Mouse (Mus musculus) cerebellum, adult 18-20 months (tissue): Measurements from ENCODE around the gene Shisa5.

ENCODE experiments used
- DNase-seq, 2 experiments: peaks; one replicate each; pipeline ENCODE4 v3.0.0; 2021

Gene Shisa5

GRCm38 (mm10) chr9:109093786-109094552, 55.6 kb downstream of the Shisa5 start:
- DNase-seq: no peak

- DNase-seq: peak in 1 of 2 experiments; percentile 36
Measured at GRCm38 (mm10) chr9:109094553-109095136, 56.3 kb downstream of the Shisa5 start.

- peak; percentile 57 to 62 for DNase-seq
Measured at GRCm38 (mm10) chr9:109095137-109095982, 57.0 kb downstream of the Shisa5 start, which contains the start of gene Plxnb1. TSS of gene Plxnb1 (plus strand) at chr9:109095389.

DNA sequence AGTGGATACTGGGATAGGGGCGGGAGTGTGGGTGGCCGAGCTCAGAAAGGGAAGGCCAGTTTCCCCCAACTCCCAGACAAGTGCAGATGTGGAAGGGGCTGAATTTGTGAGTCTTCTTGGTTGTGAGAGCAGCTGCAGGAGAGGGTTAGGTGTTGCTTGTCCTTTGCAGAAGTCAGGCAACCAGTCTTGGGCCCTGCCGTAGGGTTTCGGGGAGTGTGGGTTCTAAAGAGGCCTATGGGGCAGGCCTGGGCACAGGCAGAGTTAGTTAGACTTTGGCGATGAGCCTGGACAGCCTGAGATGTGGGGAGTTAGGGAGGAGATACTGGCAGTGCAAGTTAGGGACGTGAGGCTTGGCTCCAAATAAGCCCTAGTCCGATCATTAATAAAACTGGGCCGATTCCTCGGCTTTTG, 57.9 kb downstream of the Shisa5 start:
- DNase-seq: peak in 1 of 2 experiments; percentile 23

DNA sequence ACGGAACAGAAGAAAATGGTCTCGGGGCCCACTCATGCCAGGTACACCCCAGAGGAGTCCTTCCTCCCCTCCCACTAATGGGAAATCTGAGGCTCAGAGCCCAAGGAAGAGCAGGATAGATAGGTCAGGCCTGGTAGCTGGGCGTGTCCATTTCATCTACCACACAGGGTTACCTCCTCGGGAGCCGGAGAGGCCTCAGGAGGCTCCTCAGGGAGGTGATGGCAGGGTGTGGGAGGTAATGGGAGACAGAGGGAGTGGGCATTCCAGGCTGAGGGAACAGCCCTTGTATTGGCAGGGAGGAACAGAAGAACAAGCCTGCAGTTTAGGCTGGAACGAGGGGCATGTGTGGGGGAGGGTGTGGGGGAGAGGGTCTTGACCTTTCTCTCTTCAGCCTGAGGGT, 58.5 kb downstream of the Shisa5 start:
- no peak for DNase-seq

- DNase-seq: no peak
Measured at GRCm38 (mm10) chr9:109097291-109097690, 58.9 kb downstream of the Shisa5 start.

GRCm38 (mm10) chr9:109097831-109098230, 59.5 kb downstream of the Shisa5 start:
- DNase-seq: peak; percentile 36 to 52

GRCm38 (mm10) chr9:109098366-109098765, 60.0 kb downstream of the Shisa5 start:
- no peak for DNase-seq

- peak in 1 of 2 experiments; percentile 23 for DNase-seq
Measured at GRCm38 (mm10) chr9:109098969-109099368, 60.6 kb downstream of the Shisa5 start.

- DNase-seq: no peak
Measured at GRCm38 (mm10) chr9:109100307-109100928, 62.1 kb downstream of the Shisa5 start.

- DNase-seq: no peak
Measured at GRCm38 (mm10) chr9:109101933-109102445, 63.6 kb downstream of the Shisa5 start.

DNA sequence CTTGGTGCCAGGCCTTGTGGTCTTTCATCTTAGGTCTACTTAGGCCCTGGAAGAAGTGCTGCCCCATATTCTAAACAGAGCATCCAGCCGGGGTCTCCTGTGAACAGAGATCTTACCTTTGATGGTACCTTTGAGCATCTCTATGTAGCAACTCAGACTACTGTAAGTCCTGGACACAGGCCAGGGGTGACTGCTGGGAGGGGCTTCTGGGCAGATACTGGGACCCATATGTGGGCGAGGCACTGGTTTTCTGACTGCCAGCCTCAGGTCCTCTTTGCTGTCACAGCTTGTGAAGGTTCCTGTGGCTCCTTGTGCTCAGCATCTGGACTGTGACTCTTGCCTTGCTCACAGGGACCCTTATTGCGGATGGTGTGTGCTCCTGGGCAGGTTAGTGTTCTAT, 64.2 kb downstream of the Shisa5 start:
- no peak for DNase-seq

DNA sequence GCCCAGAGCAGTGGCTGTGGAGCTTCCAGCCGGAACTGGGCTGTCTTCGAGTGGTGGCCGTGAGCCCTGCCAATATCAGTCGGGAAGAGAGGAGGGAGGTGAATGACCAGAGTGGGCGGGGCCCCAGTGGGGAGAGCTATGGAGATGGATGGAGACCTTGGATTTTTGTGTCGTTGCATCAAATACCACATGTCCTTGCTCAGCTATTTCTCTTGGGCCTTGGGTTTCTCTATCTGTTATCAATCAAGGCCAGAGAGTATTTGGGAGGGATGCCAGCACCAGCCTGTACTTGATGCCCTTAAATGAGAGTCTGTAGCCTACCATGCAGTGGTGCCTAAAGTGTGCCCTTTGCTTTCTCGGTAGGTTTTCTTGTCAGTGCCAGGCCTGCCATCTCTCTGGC, 64.9 kb downstream of the Shisa5 start:
- no peak for DNase-seq

- no peak for DNase-seq
Measured at GRCm38 (mm10) chr9:109104083-109104482, 65.7 kb downstream of the Shisa5 start.

- DNase-seq: no peak
Measured at GRCm38 (mm10) chr9:109105011-109105410, 66.6 kb downstream of the Shisa5 start.

DNA sequence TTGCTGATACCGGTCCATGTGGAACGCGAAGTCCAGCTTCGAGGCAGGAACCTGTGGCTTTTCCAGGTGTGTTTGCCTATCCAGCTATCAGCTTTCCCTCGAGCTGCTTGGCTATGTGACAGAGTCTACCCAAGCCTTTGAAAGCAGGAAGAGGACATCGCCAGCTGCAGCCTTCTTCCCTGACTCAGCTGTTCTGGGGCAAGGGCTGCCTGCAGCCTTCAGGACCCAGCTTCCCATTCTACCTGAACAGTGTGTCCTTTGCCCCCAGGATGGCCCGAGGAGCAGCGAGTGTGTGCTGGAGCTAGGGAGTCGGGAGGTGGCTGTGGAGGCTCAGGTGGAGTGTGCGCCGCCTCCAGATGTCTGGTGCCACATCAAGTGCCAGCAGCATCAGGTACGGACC, 67.3 kb downstream of the Shisa5 start:
- no peak for DNase-seq

GRCm38 (mm10) chr9:109107341-109107740, 69.0 kb downstream of the Shisa5 start:
- DNase-seq: no peak
